Mouse (Mus musculus) erythroblast, adult 5-6 weeks (primary cell): ENCODE data around the gene Dhcr24. TPM values are rescaled to one million over a fixed set of nuclear protein-coding genes. Genes with fewer than 3 reads are reported as not detected.

Source experiments
- ATAC-seq: replicated peaks from 2 replicates; pipeline ENCODE4 v1.8.0; 2016; ENCODE audit warnings: moderate number of reproducible peaks, mild to moderate bottlenecking, moderate TSS enrichment, inconsistent platforms; ENCODE audit not compliant: poor library complexity, low FRiP score, severe bottlenecking
- total RNA-seq, 2 experiments: library from RNA; stranded (forward) in 1 of 2; stranded (reverse) in 1 of 2; fragments of 150-400 nt in 1 of 2; fragments of 200-764, 138-1000 nt in 1 of 2; gene quantifications; 2 replicates each; pipeline versions ENCODE4 v1.2.3 to v1.2.4; 2015 to 2017; ENCODE audit warnings: low replicate concordance in 2 of 2

The Dhcr24 gene
- total RNA-seq (2015; ENCODE audit: low replicate concordance) (2.3 and 4.4 TPM in 2 replicates), total RNA-seq (2017; ENCODE audit: low replicate concordance) (1.5 and 1.7 TPM in 2 replicates)

- ATAC-seq, result peak; percentile 93
Measured at GRCm38 (mm10) chr4:106560846-106561781, at the start of gene Dhcr24. Gene Dhcr24, plus strand, starts transcription at chr4:106561038.

- no peak for ATAC-seq
Measured at GRCm38 (mm10) chr4:106514606-106515005, 46.2 kb upstream of the Dhcr24 start.

GRCm38 (mm10) chr4:106522547-106522946, 38.3 kb upstream of the Dhcr24 start:
- no peak for ATAC-seq

- ATAC-seq, result no peak
Measured at GRCm38 (mm10) chr4:106524131-106524530, 36.7 kb upstream of the Dhcr24 start.

- ATAC-seq, result no peak
Measured at GRCm38 (mm10) chr4:106525001-106525400, 35.8 kb upstream of the Dhcr24 start.

- ATAC-seq, result no peak
Measured at GRCm38 (mm10) chr4:106527856-106528547, 32.8 kb upstream of the Dhcr24 start.

GRCm38 (mm10) chr4:106529375-106530112, 31.3 kb upstream of the Dhcr24 start:
- peak; percentile 85 for ATAC-seq

GRCm38 (mm10) chr4:106530113-106530482, 30.7 kb upstream of the Dhcr24 start:
- peak; percentile 28; the same call in 1 of the 2 replicates for ATAC-seq

GRCm38 (mm10) chr4:106533421-106534080, 27.3 kb upstream of the Dhcr24 start:
- no peak for ATAC-seq

GRCm38 (mm10) chr4:106534256-106534655, 26.6 kb upstream of the Dhcr24 start:
- no peak for ATAC-seq

GRCm38 (mm10) chr4:106539756-106540155, 21.1 kb upstream of the Dhcr24 start:
- no peak for ATAC-seq

GRCm38 (mm10) chr4:106541491-106541890, 19.3 kb upstream of the Dhcr24 start:
- ATAC-seq, result no peak

GRCm38 (mm10) chr4:106542211-106542610, 18.6 kb upstream of the Dhcr24 start:
- ATAC-seq, result no peak

- ATAC-seq, result no peak
Measured at GRCm38 (mm10) chr4:106545817-106546373, 14.9 kb upstream of the Dhcr24 start.

GRCm38 (mm10) chr4:106546896-106547295, 13.9 kb upstream of the Dhcr24 start:
- ATAC-seq, result no peak

- ATAC-seq, result no peak
Measured at GRCm38 (mm10) chr4:106548113-106548512, 12.7 kb upstream of the Dhcr24 start.

GRCm38 (mm10) chr4:106550516-106551166, 10.2 kb upstream of the Dhcr24 start:
- no peak for ATAC-seq

- no peak for ATAC-seq
Measured at GRCm38 (mm10) chr4:106557262-106557661, 3.6 kb upstream of the Dhcr24 start.

- no peak for ATAC-seq
Measured at GRCm38 (mm10) chr4:106557978-106558377, 2.9 kb upstream of the Dhcr24 start.
